Mouse (Mus musculus): ENCODE data around the gene Csnk1e. TPM values are rescaled to one million over a fixed set of nuclear protein-coding genes. Genes with fewer than 3 reads are reported as not detected.
A peak's percentile ranks its signal among the peaks of the same experiment; 100 is the strongest.

The Csnk1e gene
- polyA plus RNA-seq, 1 experiment, result 6.7 TPM

GRCm38 (mm10) chr15:79442961-79443518 is 12.3 kb downstream of the Csnk1e start:
- no peak overlapping the region for H3K27ac ChIP-seq (ENCODE audit: control insufficient read depth, insufficient read depth, low read depth, low read length)
- peaks cover 8% of the 10 kb centered on the region for H3K4me1 ChIP-seq (ENCODE audit: control insufficient read depth, insufficient read depth, low read length)

GRCm38 (mm10) chr15:79442257-79442611 is 13.1 kb downstream of the Csnk1e start:
- TF ChIP-seq POLR2A (IDR thresholded peaks at IDR 0.05; ENCODE audit: control insufficient read depth, low read depth, low read length) (no peak), CTCF (IDR thresholded peaks at IDR 0.05; ENCODE audit: control insufficient read depth, insufficient read depth, insufficient replicate concordance, low read depth, low read length) (no peak)
- Histone ChIP-seq H3K27me3 (ENCODE audit: control insufficient read depth, insufficient read depth, low read length) (no peaks in the 10 kb centered on the region), H3K27ac (ENCODE audit: control insufficient read depth, insufficient read depth, low read depth, low read length) (0 out of 2 replicates have a peak overlapping the region, but pooled peaks have one; percentile 10), H3K4me3 (ENCODE audit: control insufficient read depth, low read depth, low read length) (peak overlapping the region; percentile 41), H3K4me1 (ENCODE audit: control insufficient read depth, insufficient read depth, low read length) (peaks cover 8% of the 10 kb centered on the region), H3K36me3 (ENCODE audit: control insufficient read depth, insufficient read depth, low read length) (no peaks in the 10 kb centered on the region)

More at GRCm38 (mm10) chr15:79442961-79443518, 12.3 kb downstream of the Csnk1e start:
- Histone ChIP-seq H3K27me3 (ENCODE audit: control insufficient read depth, insufficient read depth, low read length) (no peaks in the 10 kb centered on the region), H3K4me3 (ENCODE audit: control insufficient read depth, low read depth, low read length) (no peak overlapping the region), H3K36me3 (ENCODE audit: control insufficient read depth, insufficient read depth, low read length) (no peaks in the 10 kb centered on the region)
- TF ChIP-seq POLR2A (IDR thresholded peaks at IDR 0.05; ENCODE audit: control insufficient read depth, low read depth, low read length), result no peak
- TF ChIP-seq CTCF (IDR thresholded peaks at IDR 0.05; ENCODE audit: control insufficient read depth, insufficient read depth, insufficient replicate concordance, low read depth, low read length), result no peak

GRCm38 (mm10) chr15:79441331-79442256 is 13.8 kb downstream of the Csnk1e start:
- H3K4me3 ChIP-seq (ENCODE audit: control insufficient read depth, low read depth, low read length), result peak overlapping the region; percentile 77
- peak overlapping the region; percentile 45; the same call in 1 of the 2 replicates for H3K27ac ChIP-seq (ENCODE audit: control insufficient read depth, insufficient read depth, low read depth, low read length)
- peaks cover 8% of the 10 kb centered on the region for H3K4me1 ChIP-seq (ENCODE audit: control insufficient read depth, insufficient read depth, low read length)
- no peak for TF ChIP-seq POLR2A (IDR thresholded peaks at IDR 0.05; ENCODE audit: control insufficient read depth, low read depth, low read length)
- no peak for TF ChIP-seq CTCF (IDR thresholded peaks at IDR 0.05; ENCODE audit: control insufficient read depth, insufficient read depth, insufficient replicate concordance, low read depth, low read length)
- no peaks in the 10 kb centered on the region for H3K27me3 ChIP-seq (ENCODE audit: control insufficient read depth, insufficient read depth, low read length)
- no peaks in the 10 kb centered on the region for H3K36me3 ChIP-seq (ENCODE audit: control insufficient read depth, insufficient read depth, low read length)

DNA sequence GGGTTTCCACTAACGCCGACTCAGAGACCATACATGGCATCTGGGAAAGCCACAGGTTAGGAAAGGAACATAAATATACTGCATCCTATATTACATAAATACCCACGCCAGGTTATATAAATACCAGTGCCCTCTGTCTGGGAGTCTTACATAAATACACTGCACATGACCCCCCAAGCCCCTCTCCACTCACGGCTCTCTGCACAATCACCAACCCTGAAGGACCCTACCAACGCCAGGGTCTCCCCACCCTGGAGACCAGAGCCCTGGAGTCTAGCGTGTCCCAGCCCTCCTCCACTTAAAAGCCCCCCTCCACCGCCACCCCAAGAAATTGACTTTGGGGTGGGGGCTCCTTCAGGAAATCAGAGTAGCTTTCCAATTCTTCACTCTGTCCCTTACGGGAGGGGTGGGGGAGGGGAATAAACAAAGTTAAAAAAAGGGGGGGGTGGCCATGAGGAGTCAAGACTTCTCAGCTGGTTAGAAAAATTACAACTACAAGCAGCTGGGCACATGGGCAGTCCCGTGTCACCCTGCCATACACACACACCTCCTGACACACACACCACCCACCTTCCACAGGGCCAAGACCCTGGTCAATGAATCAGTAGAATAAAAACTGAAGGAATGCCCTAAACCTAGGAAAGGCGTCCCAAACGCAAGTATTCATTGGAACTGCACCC is 14.6 kb downstream of the Csnk1e start:
- H3K4me3 ChIP-seq (ENCODE audit: control insufficient read depth, low read depth, low read length), result peak overlapping the region; percentile 77
- peak overlapping the region; percentile 45; the same call in 1 of the 2 replicates for H3K27ac ChIP-seq (ENCODE audit: control insufficient read depth, insufficient read depth, low read depth, low read length)
- H3K36me3 ChIP-seq (ENCODE audit: control insufficient read depth, insufficient read depth, low read length), result no peaks in the 10 kb centered on the region
- H3K4me1 ChIP-seq (ENCODE audit: control insufficient read depth, insufficient read depth, low read length), result peaks cover 8% of the 10 kb centered on the region
- H3K27me3 ChIP-seq (ENCODE audit: control insufficient read depth, insufficient read depth, low read length), result no peaks in the 10 kb centered on the region
- TF ChIP-seq CTCF (IDR thresholded peaks at IDR 0.05; ENCODE audit: control insufficient read depth, insufficient read depth, insufficient replicate concordance, low read depth, low read length), result no peak
- TF ChIP-seq POLR2A (IDR thresholded peaks at IDR 0.05; ENCODE audit: control insufficient read depth, low read depth, low read length), result no peak

DNA sequence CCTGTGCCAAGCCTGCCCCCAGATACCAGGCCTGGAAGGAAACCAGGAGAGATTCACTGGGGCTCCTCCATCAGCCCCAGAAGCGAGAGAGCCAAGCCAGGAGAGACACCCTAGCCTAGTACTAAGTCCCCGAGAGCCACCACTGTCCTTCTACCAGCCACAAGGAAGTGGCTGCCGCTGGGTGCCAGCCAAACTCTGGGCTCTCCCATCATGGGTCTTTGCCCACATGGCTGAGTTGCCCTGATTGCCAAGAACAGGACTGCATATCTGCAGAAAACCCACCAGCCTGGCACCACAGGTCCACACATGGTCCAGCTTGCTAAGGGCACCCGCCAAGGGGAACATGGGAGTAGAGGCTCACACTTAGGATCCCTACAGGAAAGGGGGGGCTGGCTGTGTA is 15.1 kb downstream of the Csnk1e start:
- Histone ChIP-seq H3K4me1 (ENCODE audit: control insufficient read depth, insufficient read depth, low read length) (peaks cover 8% of the 10 kb centered on the region), H3K36me3 (ENCODE audit: control insufficient read depth, insufficient read depth, low read length) (no peaks in the 10 kb centered on the region), H3K4me3 (ENCODE audit: control insufficient read depth, low read depth, low read length) (no peak overlapping the region), H3K27ac (ENCODE audit: control insufficient read depth, insufficient read depth, low read depth, low read length) (no peak overlapping the region), H3K27me3 (ENCODE audit: control insufficient read depth, insufficient read depth, low read length) (no peaks in the 10 kb centered on the region)
- TF ChIP-seq CTCF (IDR thresholded peaks at IDR 0.05; ENCODE audit: control insufficient read depth, insufficient read depth, insufficient replicate concordance, low read depth, low read length), result no peak
- TF ChIP-seq POLR2A (IDR thresholded peaks at IDR 0.05; ENCODE audit: control insufficient read depth, low read depth, low read length), result no peak

DNA sequence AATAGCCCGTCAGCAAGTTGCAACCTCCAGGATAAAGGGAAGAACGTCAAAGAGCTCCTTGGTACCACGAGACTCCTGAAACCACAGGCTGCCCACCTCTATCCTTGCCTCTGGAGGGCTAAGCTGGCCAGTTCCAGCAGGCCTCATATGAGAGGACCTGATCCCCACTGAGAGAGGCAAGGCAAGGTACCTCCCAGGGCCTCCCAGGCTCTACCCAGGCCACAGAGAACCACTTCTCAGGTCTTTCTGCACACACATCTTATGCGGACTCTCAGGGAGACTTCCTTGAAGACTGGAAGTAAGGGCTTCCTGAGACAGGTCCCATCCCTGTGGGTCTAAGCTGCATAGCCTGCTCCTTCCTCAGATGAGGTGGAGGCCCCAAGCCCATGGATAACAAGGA is 16.0 kb downstream of the Csnk1e start:
- no peak overlapping the region for H3K4me3 ChIP-seq (ENCODE audit: control insufficient read depth, low read depth, low read length)

DNA sequence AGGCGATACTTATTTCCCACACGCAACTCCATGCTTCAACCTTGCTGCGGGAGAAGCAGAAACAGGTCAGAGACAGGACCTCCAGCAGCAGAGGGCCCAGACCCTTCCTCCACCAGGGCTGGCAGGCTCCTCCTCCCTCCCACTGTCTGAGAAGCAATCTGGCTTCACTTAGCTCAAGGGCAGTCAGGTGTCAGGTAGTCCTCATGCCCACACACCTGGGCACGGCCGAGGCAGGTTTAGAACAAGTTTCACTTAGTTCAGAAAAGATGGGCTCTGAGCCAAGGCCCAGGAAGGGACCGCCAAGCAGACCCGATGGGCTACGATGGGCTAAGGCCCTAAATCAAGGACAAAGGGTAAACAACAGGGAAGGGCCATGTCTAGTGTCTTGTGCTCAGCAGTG is 16.6 kb downstream of the Csnk1e start:
- no peaks in the 10 kb centered on the region for H3K27me3 ChIP-seq (ENCODE audit: control insufficient read depth, insufficient read depth, low read length)
- no peak overlapping the region for H3K27ac ChIP-seq (ENCODE audit: control insufficient read depth, insufficient read depth, low read depth, low read length)
- TF ChIP-seq CTCF (IDR thresholded peaks at IDR 0.05; ENCODE audit: control insufficient read depth, insufficient read depth, insufficient replicate concordance, low read depth, low read length) (no peak), POLR2A (IDR thresholded peaks at IDR 0.05; ENCODE audit: control insufficient read depth, low read depth, low read length) (no peak)
- no peak overlapping the region for H3K4me3 ChIP-seq (ENCODE audit: control insufficient read depth, low read depth, low read length)
- H3K4me1 ChIP-seq (ENCODE audit: control insufficient read depth, insufficient read depth, low read length), result peaks cover 8% of the 10 kb centered on the region
- H3K36me3 ChIP-seq (ENCODE audit: control insufficient read depth, insufficient read depth, low read length), result no peaks in the 10 kb centered on the region

More for the DNA sequence above, 16.0 kb downstream of the Csnk1e start:
- H3K4me1 ChIP-seq (ENCODE audit: control insufficient read depth, insufficient read depth, low read length), result peaks cover 8% of the 10 kb centered on the region
- H3K27me3 ChIP-seq (ENCODE audit: control insufficient read depth, insufficient read depth, low read length), result no peaks in the 10 kb centered on the region
- TF ChIP-seq CTCF (IDR thresholded peaks at IDR 0.05; ENCODE audit: control insufficient read depth, insufficient read depth, insufficient replicate concordance, low read depth, low read length) (no peak), POLR2A (IDR thresholded peaks at IDR 0.05; ENCODE audit: control insufficient read depth, low read depth, low read length) (no peak)
- no peaks in the 10 kb centered on the region for H3K36me3 ChIP-seq (ENCODE audit: control insufficient read depth, insufficient read depth, low read length)
- H3K27ac ChIP-seq (ENCODE audit: control insufficient read depth, insufficient read depth, low read depth, low read length), result no peak overlapping the region

Measured in testis, adult 2 months (tissue).